Comparison of ENCODE assay signal across 8 mouse cellular contexts in the genomic region with DNA sequence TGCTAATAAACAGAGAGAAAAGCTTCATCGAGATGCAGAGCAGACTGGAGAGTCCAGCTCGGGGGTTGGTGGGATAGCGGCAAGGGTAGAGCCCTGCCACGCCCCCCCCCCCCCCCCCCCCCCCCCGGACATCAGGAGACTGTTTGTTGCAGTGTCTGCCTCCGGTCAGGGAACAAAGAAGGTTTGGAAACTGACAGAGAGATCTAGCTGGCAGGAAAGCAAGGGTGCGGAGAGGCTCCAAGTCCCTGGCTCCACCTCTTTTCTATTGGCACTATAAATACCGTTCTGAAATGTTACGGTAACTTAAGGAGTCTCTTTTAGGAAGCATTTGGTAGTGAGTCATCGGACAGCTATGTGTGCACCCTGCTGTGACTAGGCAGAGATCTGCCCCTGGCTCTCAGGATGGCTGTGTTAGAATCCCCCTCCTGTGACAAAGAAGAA.
DNase-seq lines count a peak whose midpoint lies in the region; ATAC-seq lines count a peak whose summit lies in the region.

No protein-coding gene starts in this region.

- 2% methylated on average over 8 of the region's 10 CpGs for WGBS in forebrain, embryonic 14.5 days
- WGBS in limb, embryonic 15.5 days = 12% methylated on average over 9 of the region's 10 CpGs

- no peak overlapping the region; the same call in 1 of the 2 replicates for H3K9ac ChIP-seq in forebrain, embryonic 14.5 days (ENCODE audit: low read length)
- H3K9ac ChIP-seq in limb, embryonic 15.5 days = no peak overlapping the region

- no peaks in the 10 kb centered on the region for H3K9me3 ChIP-seq in forebrain, embryonic 14.5 days (replicated peaks; ENCODE audit: control insufficient read depth, low read length)
- no peaks in the 10 kb centered on the region for H3K9me3 ChIP-seq in limb, embryonic 15.5 days

- H3K4me2 ChIP-seq in forebrain, embryonic 14.5 days (ENCODE audit: low read length) = peak overlapping the region; percentile 35
- H3K4me2 ChIP-seq in limb, embryonic 15.5 days = peak overlapping the region; percentile 25; the same call in 1 of the 2 replicates

- no peak overlapping the region; the same call in 1 of the 2 replicates for H3K27ac ChIP-seq in forebrain, embryonic 14.5 days (ENCODE audit: low read depth, low read length)
- H3K27ac ChIP-seq in limb, embryonic 15.5 days = peak overlapping the region; percentile 77

- intact Hi-C loops in heart, postnatal 25 days (cut with DNase I) = loop anchor here (5.0 kb wide), 2 partner anchors 58 to 92 kb away; no protein-coding TSS in a partner anchor

- peaks cover 4% of the 10 kb centered on the region for H3K4me1 ChIP-seq in forebrain, embryonic 14.5 days (ENCODE audit: control insufficient read depth, insufficient read depth, low read length)
- peaks cover 12% of the 10 kb centered on the region for H3K4me1 ChIP-seq in limb, embryonic 15.5 days

- peak; percentile 55 for DNase-seq in adrenal gland, adult 2 months
- no peak for DNase-seq in adrenal gland, adult 18-20 months (ENCODE audit: low spot score in 2 of 2)
- peak; percentile 26 for DNase-seq in WW6 (ENCODE audit: low read depth, low spot score)
- peak; percentile 77 for DNase-seq in forebrain, embryonic 14.5 days (ENCODE audit: low spot score)
- peak; percentile 16 for DNase-seq in heart, postnatal 25 days (ENCODE audit: low spot score)
- peak; percentile 70 for DNase-seq in retina, embryonic 14.5 days (ENCODE audit: low spot score)
- DNase-seq in testis, postnatal 10 days (ENCODE audit: low spot score) = no peak

- peak; percentile 87 for ATAC-seq in forebrain, embryonic 14.5 days
- ATAC-seq in limb, embryonic 15.5 days (ENCODE audit: insufficient number of reproducible peaks, low FRiP score, low TSS enrichment, low read depth) = peak; percentile 90

- H3K36me3 ChIP-seq in forebrain, embryonic 14.5 days (ENCODE audit: control insufficient read depth, insufficient read depth, low read length) = no peaks in the 10 kb centered on the region
- no peaks in the 10 kb centered on the region for H3K36me3 ChIP-seq in limb, embryonic 15.5 days

- H3K4me3 ChIP-seq in forebrain, embryonic 14.5 days (ENCODE audit: low read depth, low read length) = no peak overlapping the region
- no peak overlapping the region for H3K4me3 ChIP-seq in limb, embryonic 15.5 days

- H3K27me3 ChIP-seq in forebrain, embryonic 14.5 days (replicated peaks; ENCODE audit: control insufficient read depth, insufficient read depth, low read length) = no peaks in the 10 kb centered on the region
- no peaks in the 10 kb centered on the region for H3K27me3 ChIP-seq in limb, embryonic 15.5 days

Comparison
In these comparisons a context has a peak if more than half of its experiments do, and no peak if none do; other contexts are left out.
1. DNase-seq: peak in adrenal gland, adult 2 months (single experiment), WW6 (single experiment), forebrain, embryonic 14.5 days (single experiment), heart, postnatal 25 days (single experiment) and retina, embryonic 14.5 days (single experiment); none in adrenal gland, adult 18-20 months (0 of 2) and testis, postnatal 10 days (single experiment).